Mouse (Mus musculus) heart, postnatal 0 days (tissue): ENCODE measurements around the gene Ehd1. TPM values are rescaled to one million over a fixed set of nuclear protein-coding genes. Genes with fewer than 3 reads are reported as not detected.
"Not testable (repeated sequence)": the region's sequence is repeated elsewhere in the genome, so short reads cannot be mapped to it uniquely, and the experiment has no call there.

ENCODE experiments used
- ATAC-seq: fragments of 200-750 bp; cut with Nextera tagmentation; 2 replicates; pipeline ENCODE4 v1.8.0; 2017; ENCODE audit warnings: low read depth, moderate number of reproducible peaks, moderate library complexity; ENCODE audit not compliant: insufficient read depth
- DNase-seq: peaks from one replicate; pipeline ENCODE4 v3.0.0-alpha.2; 2016; ENCODE audit warnings: low spot score
- H3K27ac ChIP-seq: fragments of 300-500 bp; sonication (generic); 2 replicates; pipeline ENCODE4 v1.5.1; 2014; ENCODE audit warnings: low read depth, mild to moderate bottlenecking
- H3K27me3 ChIP-seq: fragments of 300-500 bp; sonication (generic); 2 replicates; pipeline ENCODE4 v1.6.1; 2014; ENCODE audit warnings: low read length, mixed read lengths; ENCODE audit not compliant: control insufficient read depth, insufficient read depth
- H3K36me3 ChIP-seq: fragments of 300-500 bp; sonication (generic); replicated peaks from 2 replicates; pipeline ENCODE4 v1.6.1; 2014; ENCODE audit warnings: low read length, mixed read lengths; ENCODE audit not compliant: control insufficient read depth, insufficient read depth
- H3K4me1 ChIP-seq: fragments of 300-500 bp; sonication (generic); 2 replicates; pipeline ENCODE4 v1.6.1; 2014; ENCODE audit warnings: antibody characterized with exemption; ENCODE audit not compliant: control insufficient read depth, insufficient read depth
- H3K4me2 ChIP-seq: fragments of 300-500 bp; sonication (generic); 2 replicates; pipeline ENCODE4 v1.6.1; 2014; ENCODE audit warnings: low read depth, mild to moderate bottlenecking, low read length, moderate library complexity
- H3K4me3 ChIP-seq: fragments of 300-500 bp; sonication (generic); 2 replicates; pipeline ENCODE4 v1.5.1; 2014; ENCODE audit warnings: low read depth, low read length
- H3K9ac ChIP-seq: fragments of 300-500 bp; sonication (generic); replicated peaks from 2 replicates; pipeline ENCODE4 v1.6.1; 2014; ENCODE audit warnings: low read depth, low read length, mixed read lengths
- H3K9me3 ChIP-seq: fragments of 300-500 bp; sonication (generic); replicated peaks from 2 replicates; pipeline ENCODE4 v1.6.1; 2016; ENCODE audit warnings: low read length; ENCODE audit not compliant: control insufficient read depth
- CTCF ChIP-seq: IDR thresholded peaks from 2 replicates; pipeline ENCODE4 v1.5.1; 2016; ENCODE audit warnings: antibody characterized with exemption, control low read depth, low read depth
- EP300 ChIP-seq: IDR thresholded peaks from 2 replicates; pipeline ENCODE4 v1.6.1; 2016; ENCODE audit warnings: antibody characterized with exemption, low read depth
- WGBS: fragments of 180-500 bp; shearing (Covaris S2); extraction: QIAGEN DNeasy Blood & Tissue Kit; methylation state at CpG from one replicate; pipeline ENCODE4 v1.1.7; 2014; 5-methylcytosine and 5-hydroxymethylcytosine counted together
- polyA plus RNA-seq: library from polyadenylated mRNA; unstranded; fragments of >200 nt; fragmentation: Nextera tagmentation; extraction: Ambion mirVana; gene quantifications from 2 replicates; pipeline ENCODE4 v1.2.1, GENCODE M21; 2015
- total RNA-seq: library from RNA; depleted of rRNA; stranded (reverse); fragments of >200 nt; gene quantifications from 2 replicates; pipeline ENCODE4 v1.2.3, GENCODE M21; 2014; ENCODE audit warnings: low replicate concordance

Ehd1 gene
- total and polyA plus RNA-seq, 2 experiments from 2014 or later = 60.3 to 127 TPM

GRCm38 (mm10) chr19:6310181-6310580 lies 33.7 kb downstream of the Ehd1 start:
- 85% methylated on average over 5 of the region's 5 CpGs for WGBS
- Histone ChIP-seq H3K4me2 (no peak overlapping the region), H3K4me1 (no peaks in the 10 kb centered on the region), H3K27ac (no peak overlapping the region), H3K4me3 (no peak overlapping the region), H3K27me3 (no peaks in the 10 kb centered on the region), H3K9ac (no peak overlapping the region), H3K9me3 (no peaks in the 10 kb centered on the region), H3K36me3 (peaks cover 26% of the 10 kb centered on the region)
- ATAC-seq (no peak), DNase-seq (no peak)
- no peak for TF ChIP-seq EP300
- no peak for TF ChIP-seq CTCF

- peaks cover 42% of the 10 kb centered on the region for H3K36me3 ChIP-seq
- DNase-seq, ATAC-seq, H3K27me3 ChIP-seq, H3K27ac ChIP-seq, H3K4me3 ChIP-seq, H3K4me2 ChIP-seq, H3K9ac ChIP-seq, H3K9me3 ChIP-seq, H3K4me1 ChIP-seq: not testable (repeated sequence)
- 95% methylated on average over 3 of the region's 3 CpGs for WGBS
Observed at GRCm38 (mm10) chr19:6311783-6312182, 35.3 kb downstream of the Ehd1 start.

- no peak for TF ChIP-seq EP300
- TF ChIP-seq CTCF = no peak
- H3K4me2 ChIP-seq = no peak overlapping the region
- H3K27me3 ChIP-seq = no peaks in the 10 kb centered on the region
- H3K4me1 ChIP-seq = no peaks in the 10 kb centered on the region
- H3K27ac ChIP-seq = no peak overlapping the region
- H3K36me3 ChIP-seq = peaks cover 57% of the 10 kb centered on the region
- 83% methylated on average over 8 of the region's 8 CpGs for WGBS
- DNase-seq = no peak
- no peak for ATAC-seq
- no peak overlapping the region for H3K4me3 ChIP-seq
- H3K9ac ChIP-seq = no peak overlapping the region
- no peaks in the 10 kb centered on the region for H3K9me3 ChIP-seq
Observed at GRCm38 (mm10) chr19:6313796-6314195, 37.3 kb downstream of the Ehd1 start.

GRCm38 (mm10) chr19:6314513-6314912 lies 38.0 kb downstream of the Ehd1 start:
- TF ChIP-seq EP300 (no peak), CTCF (no peak)
- no peaks in the 10 kb centered on the region for H3K4me1 ChIP-seq
- H3K9me3 ChIP-seq = no peaks in the 10 kb centered on the region
- DNase-seq (no peak), ATAC-seq (no peak)
- 72% methylated on average over 8 of the region's 8 CpGs for WGBS
- no peak overlapping the region for H3K27ac ChIP-seq
- H3K4me3 ChIP-seq = no peak overlapping the region
- no peak overlapping the region for H3K4me2 ChIP-seq
- no peaks in the 10 kb centered on the region for H3K27me3 ChIP-seq
- peaks cover 61% of the 10 kb centered on the region for H3K36me3 ChIP-seq
- H3K9ac ChIP-seq = no peak overlapping the region

GRCm38 (mm10) chr19:6315573-6315972 lies 39.0 kb downstream of the Ehd1 start:
- DNase-seq (no peak), ATAC-seq (no peak)
- 77% methylated on average over 14 of the region's 14 CpGs for WGBS
- no peaks in the 10 kb centered on the region for H3K4me1 ChIP-seq
- H3K27ac ChIP-seq = no peak overlapping the region
- H3K4me2 ChIP-seq = no peak overlapping the region
- TF ChIP-seq CTCF (no peak), EP300 (no peak)
- peaks cover 63% of the 10 kb centered on the region for H3K36me3 ChIP-seq
- no peaks in the 10 kb centered on the region for H3K9me3 ChIP-seq
- no peak overlapping the region for H3K9ac ChIP-seq
- H3K4me3 ChIP-seq = no peak overlapping the region
- no peaks in the 10 kb centered on the region for H3K27me3 ChIP-seq

- TF ChIP-seq CTCF (no peak), EP300 (no peak)
Observed at GRCm38 (mm10) chr19:6318145-6318544, 41.6 kb downstream of the Ehd1 start.

More at GRCm38 (mm10) chr19:6318145-6318544, 41.6 kb downstream of the Ehd1 start:
- no peak overlapping the region for H3K4me2 ChIP-seq
- DNase-seq (no peak), ATAC-seq (no peak)
- 0 out of 2 replicates have a peak, but pooled peaks cover 4% of the 10 kb centered on the region for H3K4me1 ChIP-seq
- no peak overlapping the region for H3K9ac ChIP-seq
- 90% methylated on average over 12 of the region's 12 CpGs for WGBS
- no peak overlapping the region for H3K27ac ChIP-seq
- no peaks in the 10 kb centered on the region for H3K9me3 ChIP-seq
- H3K36me3 ChIP-seq = peaks cover 60% of the 10 kb centered on the region
- H3K27me3 ChIP-seq = no peaks in the 10 kb centered on the region
- no peak overlapping the region for H3K4me3 ChIP-seq
